Mouse (Mus musculus) kidney, embryonic 14.5 days (tissue): ENCODE data around the gene Cyth2. TPM values are rescaled to one million over a fixed set of nuclear protein-coding genes. Genes with fewer than 3 reads are reported as not detected.
A peak's percentile ranks its signal among the peaks of the same experiment; 100 is the strongest.

Experiments used
- ATAC-seq: fragments of 200-750 bp; cut with Nextera tagmentation; 2 replicates; pipeline ENCODE4 v1.8.0; 2017; ENCODE audit warnings: moderate number of reproducible peaks, mild to moderate bottlenecking, moderate TSS enrichment, moderate library complexity; ENCODE audit not compliant: low FRiP score, low TSS enrichment
- H3K27ac ChIP-seq: fragments of 300-500 bp; sonication (generic); 2 replicates; pipeline ENCODE4 v1.5.1; 2014; ENCODE audit warnings: low read depth, mild to moderate bottlenecking, low read length, moderate library complexity, mixed read lengths
- H3K27me3 ChIP-seq: fragments of 300-500 bp; sonication (generic); 2 replicates; pipeline ENCODE4 v1.6.1; 2014; ENCODE audit warnings: mild to moderate bottlenecking, low read length; ENCODE audit not compliant: control insufficient read depth, insufficient read depth
- H3K36me3 ChIP-seq: fragments of 300-500 bp; sonication (generic); 2 replicates; pipeline ENCODE4 v1.6.1; 2014; ENCODE audit warnings: low read length, mixed read lengths; ENCODE audit not compliant: control insufficient read depth, insufficient read depth
- H3K4me1 ChIP-seq: fragments of 300-500 bp; sonication (generic); 2 replicates; pipeline ENCODE4 v1.6.1; 2014; ENCODE audit warnings: low read length, mixed read lengths; ENCODE audit not compliant: control insufficient read depth, insufficient read depth
- H3K4me2 ChIP-seq: fragments of 300-500 bp; sonication (generic); replicated peaks from 2 replicates; pipeline ENCODE4 v1.6.1; 2014; ENCODE audit warnings: low read depth, mild to moderate bottlenecking, low read length
- H3K4me3 ChIP-seq: fragments of 300-500 bp; sonication (generic); 2 replicates; pipeline ENCODE4 v1.5.1; 2014; ENCODE audit warnings: mild to moderate bottlenecking, low read length
- H3K9ac ChIP-seq: fragments of 300-500 bp; sonication (generic); 2 replicates; pipeline ENCODE4 v1.6.1; 2014; ENCODE audit warnings: low read depth, mild to moderate bottlenecking, low read length, moderate library complexity
- H3K9me3 ChIP-seq: fragments of 300-500 bp; sonication (generic); 2 replicates; pipeline ENCODE4 v1.6.1; 2016; ENCODE audit warnings: low read length; ENCODE audit not compliant: control insufficient read depth
- WGBS: fragments of 180-500 bp; shearing (Covaris S2); extraction: QIAGEN DNeasy Blood & Tissue Kit; methylation state at CpG from one replicate; pipeline ENCODE4 v1.1.7; 2014; 5-methylcytosine and 5-hydroxymethylcytosine counted together
- polyA plus RNA-seq: library from polyadenylated mRNA; unstranded; fragments of >200 nt; fragmentation: Nextera tagmentation; extraction: Ambion mirVana; gene quantifications from 2 replicates; pipeline ENCODE4 v1.2.1, GENCODE M21; 2014

The Cyth2 gene
- polyA plus RNA-seq, 1 experiment from 2014 or later: 109 TPM

DNA sequence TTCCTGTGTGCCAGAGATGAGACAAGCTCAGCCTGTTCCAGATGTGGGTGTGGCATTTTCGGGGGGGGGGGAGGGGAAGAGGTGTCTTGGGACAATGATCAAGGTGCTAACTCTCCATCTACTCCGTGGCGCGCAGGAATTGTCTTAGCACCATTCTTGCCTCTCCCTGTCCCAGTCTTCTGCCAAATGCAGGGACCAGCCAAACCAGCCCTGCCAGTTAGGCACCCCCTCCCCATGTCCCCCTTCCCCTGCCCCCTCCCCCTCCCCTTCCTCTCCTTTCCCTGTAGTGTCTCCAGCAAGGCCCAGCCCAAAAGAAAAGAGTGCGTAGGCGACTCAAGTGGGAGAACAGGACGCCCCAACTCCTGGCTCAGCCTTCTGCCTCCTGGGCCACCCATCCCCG, 47.6 kb downstream of the Cyth2 start:
- H3K27ac ChIP-seq: no peak overlapping the region
- no peak for ATAC-seq
- H3K9ac ChIP-seq: no peak overlapping the region
- no peak overlapping the region for H3K4me2 ChIP-seq
- no peaks in the 10 kb centered on the region for H3K9me3 ChIP-seq
- no peaks in the 10 kb centered on the region for H3K27me3 ChIP-seq
- H3K36me3 ChIP-seq: no peaks in the 10 kb centered on the region
- no peaks in the 10 kb centered on the region for H3K4me1 ChIP-seq
- H3K4me3 ChIP-seq: no peak overlapping the region
- 46% methylated on average over 5 of the region's 8 CpGs for WGBS

DNA sequence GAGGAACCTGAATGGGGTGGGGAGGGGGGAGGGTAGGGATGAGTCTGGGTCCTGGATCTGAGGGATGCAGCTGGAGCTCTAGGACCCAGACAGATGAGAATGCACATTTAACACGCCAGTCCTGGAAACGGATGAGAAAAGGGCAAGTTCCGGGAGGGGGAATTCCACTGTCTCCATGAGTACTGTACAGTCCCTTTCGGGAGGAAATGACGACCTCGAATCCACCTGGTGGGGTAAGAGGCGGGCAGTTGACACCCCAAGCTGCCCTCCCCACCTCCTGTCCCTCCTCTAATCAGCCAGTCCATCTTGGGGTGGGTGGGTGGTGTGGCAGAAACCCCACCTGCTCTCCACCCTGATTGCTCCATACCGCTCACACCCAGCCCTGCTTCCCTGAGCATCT, 48.4 kb downstream of the Cyth2 start:
- ATAC-seq: no peak
- H3K4me3 ChIP-seq: no peak overlapping the region
- no peaks in the 10 kb centered on the region for H3K36me3 ChIP-seq
- no peaks in the 10 kb centered on the region for H3K27me3 ChIP-seq
- no peak overlapping the region for H3K4me2 ChIP-seq
- no peaks in the 10 kb centered on the region for H3K9me3 ChIP-seq
- no peak overlapping the region for H3K27ac ChIP-seq
- no peaks in the 10 kb centered on the region for H3K4me1 ChIP-seq
- 61% methylated on average over 8 of the region's 8 CpGs for WGBS
- no peak overlapping the region for H3K9ac ChIP-seq

DNA sequence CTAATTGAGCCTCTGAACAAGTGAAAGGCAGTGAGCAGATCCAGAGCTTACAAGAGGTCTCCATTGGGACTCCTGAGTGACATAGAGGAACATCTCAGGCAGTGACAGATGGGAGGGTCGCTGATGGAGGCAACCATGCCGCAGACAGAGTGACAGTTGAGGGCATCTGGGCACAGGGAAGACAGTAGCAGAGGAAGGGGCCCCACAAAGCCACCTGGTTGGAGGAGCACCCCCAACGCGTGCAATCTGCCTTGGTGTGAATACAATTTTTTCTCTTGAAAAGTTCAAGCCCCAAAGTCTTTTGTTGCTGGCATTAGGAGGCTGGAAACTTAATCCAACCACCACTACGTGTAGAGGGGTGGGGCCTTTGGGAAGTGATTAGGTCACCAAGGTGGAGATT, 54.2 kb downstream of the Cyth2 start:
- peaks cover 21% of the 10 kb centered on the region for H3K27me3 ChIP-seq
- no peak overlapping the region for H3K4me2 ChIP-seq
- no peak overlapping the region for H3K9ac ChIP-seq
- ATAC-seq: no peak
- no peak overlapping the region for H3K4me3 ChIP-seq
- WGBS: 67% methylated on average over 5 of the region's 5 CpGs
- 0 out of 2 replicates have a peak, but pooled peaks cover 4% of the 10 kb centered on the region for H3K4me1 ChIP-seq
- no peaks in the 10 kb centered on the region for H3K36me3 ChIP-seq
- H3K27ac ChIP-seq: no peak overlapping the region
- no peaks in the 10 kb centered on the region for H3K9me3 ChIP-seq

GRCm38 (mm10) chr7:45759400-45759799, 55.0 kb downstream of the Cyth2 start:
- 0 out of 2 replicates have a peak, but pooled peaks cover 4% of the 10 kb centered on the region for H3K4me1 ChIP-seq
- peaks cover 21% of the 10 kb centered on the region for H3K27me3 ChIP-seq
- H3K9me3 ChIP-seq: no peaks in the 10 kb centered on the region
- peak overlapping the region; percentile 46 for H3K4me2 ChIP-seq
- H3K4me3 ChIP-seq: peak overlapping the region; percentile 21; the same call in 1 of the 2 replicates
- peak; percentile 70 for ATAC-seq
- no peaks in the 10 kb centered on the region for H3K36me3 ChIP-seq
- H3K27ac ChIP-seq: no peak overlapping the region
- peak overlapping the region; percentile 38; the same call in 1 of the 2 replicates for H3K9ac ChIP-seq
- WGBS: 11% methylated on average over 25 of the region's 27 CpGs

Other genes with a start within 250 kb of the Cyth2 start
- 61.1 and 73.7 TPM in 2 replicates for gene Bcat2, start 244.4 kb downstream of the Cyth2 start, polyA plus RNA-seq
- not detected in 2 replicates for gene Fgf21, start 199.1 kb downstream of the Cyth2 start, polyA plus RNA-seq
- gene Fut1, start 197.3 kb downstream of the Cyth2 start, polyA plus RNA-seq: 0.14 TPM in 2 replicates
- gene Izumo1, start 192.8 kb downstream of the Cyth2 start, polyA plus RNA-seq: 0.11 and 0.23 TPM in 2 replicates
- gene Rasip1, start 187.1 kb downstream of the Cyth2 start, polyA plus RNA-seq: 12.1 and 18.7 TPM in 2 replicates
- 3.6 and 5.0 TPM in 2 replicates for gene Mamstr, start 174.6 kb downstream of the Cyth2 start, polyA plus RNA-seq
- gene Fut2, start 148.2 kb downstream of the Cyth2 start, polyA plus RNA-seq: 0.26 and 0.31 TPM in 2 replicates
- gene Ntn5, start 130.6 kb downstream of the Cyth2 start, polyA plus RNA-seq: 0.20 and 0.27 TPM in 2 replicates
- 0.17 and 0.28 TPM in 2 replicates for gene Sec1, start 120.2 kb downstream of the Cyth2 start, polyA plus RNA-seq
- gene Car11, start 114.7 kb downstream of the Cyth2 start, polyA plus RNA-seq: 6.9 and 11.9 TPM in 2 replicates
- 6.6 and 7.7 TPM in 2 replicates for gene Dbp, start 109.5 kb downstream of the Cyth2 start, polyA plus RNA-seq
- gene Rpl18, start 99.1 kb downstream of the Cyth2 start, polyA plus RNA-seq: 1,328 and 1,679 TPM in 2 replicates
- 16.8 and 23.9 TPM in 2 replicates for gene Sphk2, start 96.6 kb downstream of the Cyth2 start, polyA plus RNA-seq
- gene Fam83e, start 93.4 kb downstream of the Cyth2 start, polyA plus RNA-seq: 1.2 and 2.1 TPM in 2 replicates
- 0.29 TPM in 1 of 2 replicates, not detected in the other for gene Spaca4, start 88.8 kb downstream of the Cyth2 start, polyA plus RNA-seq
- gene Lmtk3, start 30.8 kb downstream of the Cyth2 start, polyA plus RNA-seq: 2.8 and 4.2 TPM in 2 replicates
- 3.2 and 3.8 TPM in 2 replicates for gene Sult2b1, start 29.9 kb downstream of the Cyth2 start, polyA plus RNA-seq
- gene Kcnj14, start 10.2 kb upstream of the Cyth2 start, polyA plus RNA-seq: 1.2 and 1.3 TPM in 2 replicates
- gene Grwd1, start 16.4 kb upstream of the Cyth2 start, polyA plus RNA-seq: 69.5 and 93.5 TPM in 2 replicates
- gene Kdelr1, start 58.2 kb upstream of the Cyth2 start, polyA plus RNA-seq: 145 and 184 TPM in 2 replicates
- 0.28 and 0.37 TPM in 2 replicates for gene Grin2d, start 63.8 kb upstream of the Cyth2 start, polyA plus RNA-seq
- 0.90 and 2.1 TPM in 2 replicates for gene Syngr4, start 82.1 kb upstream of the Cyth2 start, polyA plus RNA-seq
- gene Tmem143, start 82.4 kb upstream of the Cyth2 start, polyA plus RNA-seq: 4.5 and 5.0 TPM in 2 replicates
- gene Emp3, start 106.8 kb upstream of the Cyth2 start, polyA plus RNA-seq: 171 and 182 TPM in 2 replicates
- gene Ccdc114, start 109.5 kb upstream of the Cyth2 start, polyA plus RNA-seq: 8.0 and 10.0 TPM in 2 replicates
- gene Abcc6, start 215.7 kb upstream of the Cyth2 start, polyA plus RNA-seq: 0.04 and 0.53 TPM in 2 replicates
- 23.7 and 24.5 TPM in 2 replicates for gene Nomo1, start 219.1 kb upstream of the Cyth2 start, polyA plus RNA-seq